Mouse (Mus musculus): ENCODE data around the gene Rgl2. TPM values are rescaled to one million over a fixed set of nuclear protein-coding genes. Genes with fewer than 3 reads are reported as not detected.

The Rgl2 gene
- polyA plus RNA-seq, 1 experiment from 2014 or later: 60.1 TPM

Small RNA genes lying within 50 kb of the gene (microRNA-seq; reads per million reads assigned to microRNA genes)
- not detected for gene Gm27740

Other genes starting within 250 kb of the Rgl2 start
- gene Hnrnpm, start 242.7 kb upstream of the Rgl2 start, polyA plus RNA-seq (2015; fragmentation: Nextera tagmentation; extraction: Ambion mirVana): 179 and 192 TPM in 2 replicates
- gene March2, start 210.9 kb upstream of the Rgl2 start, polyA plus RNA-seq (2015; fragmentation: Nextera tagmentation; extraction: Ambion mirVana): 84.6 and 86.7 TPM in 2 replicates
- gene Rab11b, start 169.0 kb upstream of the Rgl2 start, polyA plus RNA-seq (2015; fragmentation: Nextera tagmentation; extraction: Ambion mirVana): 590 and 595 TPM in 2 replicates
- gene Angptl4, start 147.7 kb upstream of the Rgl2 start, polyA plus RNA-seq (2015; fragmentation: Nextera tagmentation; extraction: Ambion mirVana): 23.2 and 23.9 TPM in 2 replicates
- gene Kank3, start 119.0 kb upstream of the Rgl2 start, polyA plus RNA-seq (2015; fragmentation: Nextera tagmentation; extraction: Ambion mirVana): 50.4 and 57.1 TPM in 2 replicates
- 474 and 594 TPM in 2 replicates for gene Rps28, start 105.0 kb upstream of the Rgl2 start, polyA plus RNA-seq (2015; fragmentation: Nextera tagmentation; extraction: Ambion mirVana)
- 496 and 540 TPM in 2 replicates for gene Ndufa7, start 105.0 kb upstream of the Rgl2 start, polyA plus RNA-seq (2015; fragmentation: Nextera tagmentation; extraction: Ambion mirVana)
- 54.7 and 55.3 TPM in 2 replicates for gene Cd320, start 86.5 kb upstream of the Rgl2 start, polyA plus RNA-seq (2015; fragmentation: Nextera tagmentation; extraction: Ambion mirVana)
- not detected in 2 replicates for gene Gm7029, start 55.7 kb upstream of the Rgl2 start, polyA plus RNA-seq (2015; fragmentation: Nextera tagmentation; extraction: Ambion mirVana)
- gene Kifc1, start 38.9 kb upstream of the Rgl2 start, polyA plus RNA-seq (2015; fragmentation: Nextera tagmentation; extraction: Ambion mirVana): 2.2 and 2.7 TPM in 2 replicates
- 0.26 TPM in 1 of 2 replicates, not detected in the other for gene Platr17, start 24.4 kb upstream of the Rgl2 start, polyA plus RNA-seq (2015; fragmentation: Nextera tagmentation; extraction: Ambion mirVana)
- gene Daxx, start 20.1 kb upstream of the Rgl2 start, polyA plus RNA-seq (2015; fragmentation: Nextera tagmentation; extraction: Ambion mirVana): 50.3 and 55.9 TPM in 2 replicates
- gene Tapbp, start 13.6 kb upstream of the Rgl2 start, polyA plus RNA-seq (2015; fragmentation: Nextera tagmentation; extraction: Ambion mirVana): 30.5 and 33.2 TPM in 2 replicates
- gene Zbtb22, start 13.6 kb upstream of the Rgl2 start, polyA plus RNA-seq (2015; fragmentation: Nextera tagmentation; extraction: Ambion mirVana): 17.1 TPM in 2 replicates
- 172 and 185 TPM in 2 replicates for gene Pfdn6, start 10.8 kb downstream of the Rgl2 start, polyA plus RNA-seq (2015; fragmentation: Nextera tagmentation; extraction: Ambion mirVana)
- gene Wdr46, start 11.1 kb downstream of the Rgl2 start, polyA plus RNA-seq (2015; fragmentation: Nextera tagmentation; extraction: Ambion mirVana): 24.3 and 26.5 TPM in 2 replicates
- 12.8 and 14.1 TPM in 2 replicates for gene B3galt4, start 21.9 kb downstream of the Rgl2 start, polyA plus RNA-seq (2015; fragmentation: Nextera tagmentation; extraction: Ambion mirVana)
- gene Vps52, start 26.3 kb downstream of the Rgl2 start, polyA plus RNA-seq (2015; fragmentation: Nextera tagmentation; extraction: Ambion mirVana): 74.8 and 76.6 TPM in 2 replicates
- 701 and 784 TPM in 2 replicates for gene Rps18, start 26.5 kb downstream of the Rgl2 start, polyA plus RNA-seq (2015; fragmentation: Nextera tagmentation; extraction: Ambion mirVana)
- gene H2-K1, start 70.8 kb downstream of the Rgl2 start, polyA plus RNA-seq (2015; fragmentation: Nextera tagmentation; extraction: Ambion mirVana): 19.5 and 25.2 TPM in 2 replicates
- gene Ring1, start 95.1 kb downstream of the Rgl2 start, polyA plus RNA-seq (2015; fragmentation: Nextera tagmentation; extraction: Ambion mirVana): 22.1 and 24.9 TPM in 2 replicates
- gene H2-Ke6, start 98.5 kb downstream of the Rgl2 start, polyA plus RNA-seq (2015; fragmentation: Nextera tagmentation; extraction: Ambion mirVana): 64.8 and 71.9 TPM in 2 replicates
- 166 and 176 TPM in 2 replicates for gene Slc39a7, start 102.1 kb downstream of the Rgl2 start, polyA plus RNA-seq (2015; fragmentation: Nextera tagmentation; extraction: Ambion mirVana)
- 57.8 and 61.1 TPM in 2 replicates for gene Rxrb, start 102.3 kb downstream of the Rgl2 start, polyA plus RNA-seq (2015; fragmentation: Nextera tagmentation; extraction: Ambion mirVana)
- gene Col11a2, start 109.9 kb downstream of the Rgl2 start, polyA plus RNA-seq (2015; fragmentation: Nextera tagmentation; extraction: Ambion mirVana): 4.5 and 5.4 TPM in 2 replicates
- 0.14 TPM in 1 of 2 replicates, not detected in the other for gene H2-Oa, start 162.8 kb downstream of the Rgl2 start, polyA plus RNA-seq (2015; fragmentation: Nextera tagmentation; extraction: Ambion mirVana)
- gene H2-DMa, start 190.0 kb downstream of the Rgl2 start, polyA plus RNA-seq (2015; fragmentation: Nextera tagmentation; extraction: Ambion mirVana): 19.4 and 19.8 TPM in 2 replicates
- 122 and 144 TPM in 2 replicates for gene Brd2, start 193.1 kb downstream of the Rgl2 start, polyA plus RNA-seq (2015; fragmentation: Nextera tagmentation; extraction: Ambion mirVana)
- gene H2-DMb2, start 213.8 kb downstream of the Rgl2 start, polyA plus RNA-seq (2015; fragmentation: Nextera tagmentation; extraction: Ambion mirVana): 0.20 and 0.38 TPM in 2 replicates
- 0.79 and 1.1 TPM in 2 replicates for gene H2-DMb1, start 223.5 kb downstream of the Rgl2 start, polyA plus RNA-seq (2015; fragmentation: Nextera tagmentation; extraction: Ambion mirVana)